Mouse (Mus musculus): ENCODE measurements at regions not wholly inside any gene's neighbourhood (a gene's known extent, or its start where the extent isn't known, plus 50 kb on each side); places are given as distances from the start of the nearest gene placed in this dataset.
A peak's percentile ranks its signal among the peaks of the same experiment; 100 is the strongest.
"Not testable (repeated sequence)": the region's sequence is repeated elsewhere in the genome, so short reads cannot be mapped to it uniquely, and the experiment has no call there.

DNA sequence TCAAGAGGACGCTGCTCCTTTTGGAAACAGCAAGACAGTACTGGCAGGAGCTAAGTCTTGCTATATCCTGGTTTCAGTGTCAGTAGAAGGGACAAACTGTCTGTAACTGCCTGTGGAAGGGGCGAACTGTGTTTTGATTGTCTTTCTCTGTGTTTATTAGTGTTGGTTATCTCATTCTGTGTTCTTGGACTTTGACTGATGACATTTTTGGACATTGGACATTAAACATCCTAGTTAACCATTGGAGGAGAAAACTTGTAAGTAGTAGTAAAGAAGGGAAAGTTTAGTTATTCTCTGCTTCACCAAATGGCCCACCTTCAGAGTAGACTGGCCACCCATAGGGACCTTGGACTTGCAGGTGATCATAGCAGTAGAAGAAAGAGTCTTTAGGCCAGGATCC, 267.4 kb upstream of the Ell2 start:
- Histone ChIP-seq H3K27ac (ENCODE audit: insufficient read depth, low read depth, low read length) (peak overlapping the region; percentile 44), H3K4me3 (ENCODE audit: low read depth, low read length) (no peak overlapping the region), H3K36me3 (ENCODE audit: control insufficient read depth, insufficient read depth, low read length) (no peaks in the 10 kb centered on the region), H3K4me1 (ENCODE audit: control insufficient read depth, insufficient read depth, insufficient read length, low read length) (peaks cover 11% of the 10 kb centered on the region; the same call in 1 of the 2 replicates), H3K27me3 (ENCODE audit: control insufficient read depth, insufficient read depth, low read length) (no peaks in the 10 kb centered on the region)
- no peak for TF ChIP-seq POLR2A (IDR thresholded peaks at IDR 0.05; ENCODE audit: low read depth, low read length)
- TF ChIP-seq CTCF (IDR thresholded peaks at IDR 0.05; ENCODE audit: extremely low read depth, insufficient read length, insufficient replicate concordance, low read depth, low read length), result no peak
- WGBS, result 34% methylated on average over 2 of the region's 2 CpGs

DNA sequence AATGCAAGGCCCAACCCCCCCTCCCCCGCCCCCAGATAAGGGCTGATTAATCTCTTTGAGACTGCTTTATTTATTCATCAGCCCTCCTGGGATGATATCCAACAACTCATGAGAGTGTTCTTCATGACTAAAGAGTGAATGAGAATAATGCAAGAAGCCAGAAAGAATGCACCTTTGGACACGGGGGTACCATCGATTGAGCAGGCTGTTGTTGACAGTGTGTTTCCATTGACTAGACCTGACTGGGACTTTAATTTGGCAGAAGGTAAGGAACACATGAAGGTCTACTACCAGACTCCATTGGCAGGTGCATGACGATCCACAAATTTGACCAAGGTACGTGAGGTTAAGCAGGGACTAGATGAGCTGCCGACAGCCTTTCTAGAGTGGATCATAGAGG, 266.5 kb upstream of the Ell2 start:
- Histone ChIP-seq H3K4me1 (ENCODE audit: control insufficient read depth, insufficient read depth, insufficient read length, low read length) (peaks cover 11% of the 10 kb centered on the region; the same call in 1 of the 2 replicates), H3K36me3 (ENCODE audit: control insufficient read depth, insufficient read depth, low read length) (no peaks in the 10 kb centered on the region), H3K4me3 (ENCODE audit: low read depth, low read length) (no peak overlapping the region), H3K27ac (ENCODE audit: insufficient read depth, low read depth, low read length) (no peak overlapping the region), H3K27me3 (ENCODE audit: control insufficient read depth, insufficient read depth, low read length) (no peaks in the 10 kb centered on the region)
- 94% methylated on average over 6 of the region's 6 CpGs for WGBS
- TF ChIP-seq CTCF (IDR thresholded peaks at IDR 0.05; ENCODE audit: extremely low read depth, insufficient read length, insufficient replicate concordance, low read depth, low read length), result no peak
- TF ChIP-seq POLR2A (IDR thresholded peaks at IDR 0.05; ENCODE audit: low read depth, low read length), result no peak

DNA sequence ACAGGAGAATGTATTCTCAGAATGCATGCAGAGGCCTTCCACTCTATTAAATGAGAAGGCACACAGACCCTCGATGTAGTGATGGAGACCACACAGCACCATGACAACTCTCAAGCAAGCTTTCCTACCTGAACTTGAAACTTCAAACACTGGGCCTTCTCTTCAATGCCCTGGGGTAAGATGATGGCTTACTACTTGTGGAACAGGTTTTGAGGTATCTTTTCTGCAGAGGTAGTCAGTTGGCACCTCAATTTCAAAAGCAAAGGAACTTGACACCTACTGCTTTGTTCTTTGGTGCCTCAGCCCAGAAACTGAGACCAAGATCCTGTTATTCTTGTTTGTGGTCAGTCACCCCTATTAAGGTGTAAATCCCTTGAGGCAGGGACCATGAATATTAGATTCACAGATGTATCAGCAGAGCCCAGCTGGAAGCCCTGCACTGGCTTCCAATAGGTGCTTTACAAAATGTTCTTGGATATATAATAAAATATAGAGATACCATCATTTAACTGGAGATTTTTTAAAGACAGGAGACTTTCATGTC, 246.2 kb upstream of the Ell2 start:
- no peaks in the 10 kb centered on the region for H3K27me3 ChIP-seq (ENCODE audit: control insufficient read depth, insufficient read depth, low read length)
- no peak overlapping the region for H3K27ac ChIP-seq (ENCODE audit: insufficient read depth, low read depth, low read length)
- TF ChIP-seq CTCF (IDR thresholded peaks at IDR 0.05; ENCODE audit: extremely low read depth, insufficient read length, insufficient replicate concordance, low read depth, low read length) (no peak), POLR2A (IDR thresholded peaks at IDR 0.05; ENCODE audit: low read depth, low read length) (no peak)
- H3K36me3 ChIP-seq (ENCODE audit: control insufficient read depth, insufficient read depth, low read length), result no peaks in the 10 kb centered on the region
- WGBS, result 65% methylated on average over 1 of the region's 1 CpGs
- H3K4me3 ChIP-seq (ENCODE audit: low read depth, low read length), result no peak overlapping the region
- peaks cover 4% of the 10 kb centered on the region; the same call in 1 of the 2 replicates for H3K4me1 ChIP-seq (ENCODE audit: control insufficient read depth, insufficient read depth, insufficient read length, low read length)

DNA sequence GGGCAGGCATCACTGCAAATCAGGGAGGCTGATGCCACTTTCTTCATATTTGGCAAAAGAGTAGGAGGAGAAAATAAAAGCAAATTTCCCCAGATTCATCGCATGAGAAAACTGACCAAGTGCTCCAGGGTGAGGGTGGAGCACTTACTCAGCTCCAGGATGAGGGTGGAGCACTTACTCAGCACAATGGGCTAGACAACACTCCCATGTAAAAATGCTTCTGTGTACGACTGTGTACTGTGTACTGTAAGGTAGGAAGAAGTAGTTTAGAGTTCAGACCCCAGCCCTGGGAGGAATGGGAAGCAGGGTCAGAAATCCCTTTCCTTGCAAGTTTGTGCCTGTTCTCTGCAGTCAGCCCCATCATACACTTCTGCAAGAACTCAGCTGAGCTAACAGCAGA, 245.3 kb upstream of the Ell2 start:
- Histone ChIP-seq H3K27ac (ENCODE audit: insufficient read depth, low read depth, low read length) (no peak overlapping the region), H3K27me3 (ENCODE audit: control insufficient read depth, insufficient read depth, low read length) (no peaks in the 10 kb centered on the region), H3K4me1 (ENCODE audit: control insufficient read depth, insufficient read depth, insufficient read length, low read length) (peaks cover 4% of the 10 kb centered on the region; the same call in 1 of the 2 replicates), H3K4me3 (ENCODE audit: low read depth, low read length) (no peak overlapping the region), H3K36me3 (ENCODE audit: control insufficient read depth, insufficient read depth, low read length) (no peaks in the 10 kb centered on the region)
- TF ChIP-seq CTCF (IDR thresholded peaks at IDR 0.05; ENCODE audit: extremely low read depth, insufficient read length, insufficient replicate concordance, low read depth, low read length) (no peak), POLR2A (IDR thresholded peaks at IDR 0.05; ENCODE audit: low read depth, low read length) (no peak)
- 49% methylated on average over 2 of the region's 2 CpGs for WGBS

DNA sequence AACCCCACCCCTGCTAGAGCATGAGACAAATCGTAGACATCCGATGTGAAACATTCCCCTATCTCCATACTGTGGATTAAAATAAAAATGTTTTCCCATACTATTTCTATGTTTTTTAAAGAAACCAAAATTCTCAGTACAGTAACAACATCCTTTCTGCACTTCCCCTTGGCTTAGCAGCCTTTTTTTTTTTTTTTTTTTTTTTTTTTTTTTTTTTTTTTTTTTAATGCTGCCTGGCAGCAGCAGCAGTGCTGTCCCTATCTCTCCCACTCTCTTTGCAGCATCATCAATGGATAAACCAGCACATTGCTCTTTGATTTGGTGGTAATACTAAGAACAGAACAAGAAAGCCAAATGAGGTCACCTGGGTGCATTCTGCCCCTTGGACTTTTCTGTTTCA, 239.3 kb upstream of the Ell2 start:
- Histone ChIP-seq H3K4me1 (ENCODE audit: control insufficient read depth, insufficient read depth, insufficient read length, low read length) (peaks cover 2% of the 10 kb centered on the region; the same call in 1 of the 2 replicates), H3K27me3 (ENCODE audit: control insufficient read depth, insufficient read depth, low read length) (no peaks in the 10 kb centered on the region), H3K27ac (ENCODE audit: insufficient read depth, low read depth, low read length) (no peak overlapping the region), H3K4me3 (ENCODE audit: low read depth, low read length) (no peak overlapping the region), H3K36me3 (ENCODE audit: control insufficient read depth, insufficient read depth, low read length) (no peaks in the 10 kb centered on the region)
- TF ChIP-seq POLR2A (IDR thresholded peaks at IDR 0.05; ENCODE audit: low read depth, low read length), result no peak
- no peak for TF ChIP-seq CTCF (IDR thresholded peaks at IDR 0.05; ENCODE audit: extremely low read depth, insufficient read length, insufficient replicate concordance, low read depth, low read length)
- whole genome bisulfite sequencing, result 64% methylated on average over 2 of the region's 2 CpGs

DNA sequence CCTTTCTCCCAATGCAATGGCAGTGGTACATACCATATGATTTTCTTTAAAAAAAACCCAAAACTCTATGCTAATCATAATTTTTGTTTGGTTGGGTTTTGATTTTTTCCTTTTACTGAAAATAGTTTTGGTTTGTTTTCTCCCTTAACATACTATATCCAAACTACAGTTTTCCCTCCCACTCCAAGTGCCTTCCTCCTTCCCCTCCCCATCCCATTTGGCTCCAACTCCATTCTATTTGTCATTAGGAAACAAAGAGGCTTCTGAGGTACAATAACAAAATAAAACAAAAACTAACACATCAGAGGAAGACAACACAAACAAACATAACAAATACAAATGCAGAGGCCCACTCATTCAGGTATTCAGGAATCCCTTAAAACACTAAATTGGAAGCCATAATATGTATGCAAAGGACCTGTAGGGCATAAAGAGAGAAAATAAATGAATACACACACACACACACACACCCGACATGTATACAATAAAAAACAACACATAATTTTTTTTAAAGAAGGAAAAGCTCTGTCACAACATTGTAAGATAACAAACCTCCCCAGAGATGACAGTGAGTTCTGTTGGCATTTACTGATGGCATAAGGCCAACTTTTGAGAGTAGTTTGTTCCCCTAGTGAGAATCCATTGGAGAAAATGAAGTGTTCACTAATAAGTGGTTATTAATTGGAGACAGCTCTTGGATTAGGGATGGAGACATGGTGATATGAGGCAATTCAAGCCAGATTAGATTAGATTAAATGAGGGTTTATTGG, 230.5 kb upstream of the Ell2 start:
- Histone ChIP-seq H3K27me3 (ENCODE audit: control insufficient read depth, insufficient read depth, low read length) (no peaks in the 10 kb centered on the region), H3K4me1 (ENCODE audit: control insufficient read depth, insufficient read depth, insufficient read length, low read length) (no peaks in the 10 kb centered on the region), H3K36me3 (ENCODE audit: control insufficient read depth, insufficient read depth, low read length) (no peaks in the 10 kb centered on the region), H3K27ac (ENCODE audit: insufficient read depth, low read depth, low read length) (no peak overlapping the region), H3K4me3 (ENCODE audit: low read depth, low read length) (no peak overlapping the region)
- WGBS, result 82% methylated on average over 1 of the region's 1 CpGs
- no peak for TF ChIP-seq POLR2A (IDR thresholded peaks at IDR 0.05; ENCODE audit: low read depth, low read length)
- no peak for TF ChIP-seq CTCF (IDR thresholded peaks at IDR 0.05; ENCODE audit: extremely low read depth, insufficient read length, insufficient replicate concordance, low read depth, low read length)

DNA sequence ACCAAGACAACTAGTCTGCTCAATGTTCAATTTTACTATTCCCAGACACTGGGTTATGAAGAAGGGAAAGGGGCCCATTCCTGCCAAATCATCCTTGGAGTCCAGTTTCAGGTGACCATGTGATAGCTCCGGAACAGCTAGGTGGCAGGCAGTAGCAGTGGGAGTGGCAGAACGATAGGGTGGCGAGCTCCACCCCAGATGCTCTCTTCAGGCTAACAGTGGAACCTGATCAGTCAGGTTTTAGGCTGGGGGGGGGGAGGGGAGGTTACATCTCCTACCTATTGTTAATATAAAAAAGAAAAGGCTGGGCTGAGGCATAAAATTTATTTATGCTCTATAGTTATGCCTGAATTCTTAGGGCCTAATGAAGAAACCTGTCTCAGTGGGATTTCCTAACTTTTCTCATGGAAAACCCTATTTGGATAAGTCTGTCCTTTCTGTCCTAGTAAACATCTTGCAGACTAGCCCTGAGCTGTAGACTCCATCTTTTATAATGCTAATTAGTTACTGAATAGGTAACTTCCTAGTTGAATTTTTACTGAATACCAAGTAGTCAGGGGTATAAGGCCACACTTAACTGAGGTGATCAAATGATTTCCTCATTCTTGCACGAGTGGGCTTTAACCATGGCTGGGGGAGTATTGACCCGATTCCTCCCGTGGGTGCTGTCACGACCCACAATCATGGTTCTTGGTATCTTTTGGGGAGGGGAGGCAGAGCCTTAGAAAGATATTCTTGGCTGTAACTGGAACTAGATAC, 223.2 kb upstream of the Ell2 start:
- H3K27ac ChIP-seq (ENCODE audit: insufficient read depth, low read depth, low read length); H3K4me3 ChIP-seq (ENCODE audit: low read depth, low read length); H3K27me3 ChIP-seq (ENCODE audit: control insufficient read depth, insufficient read depth, low read length); H3K4me1 ChIP-seq (ENCODE audit: control insufficient read depth, insufficient read depth, insufficient read length, low read length); H3K36me3 ChIP-seq (ENCODE audit: control insufficient read depth, insufficient read depth, low read length): not testable (repeated sequence)
- 73% methylated on average over 7 of the region's 7 CpGs for WGBS

DNA sequence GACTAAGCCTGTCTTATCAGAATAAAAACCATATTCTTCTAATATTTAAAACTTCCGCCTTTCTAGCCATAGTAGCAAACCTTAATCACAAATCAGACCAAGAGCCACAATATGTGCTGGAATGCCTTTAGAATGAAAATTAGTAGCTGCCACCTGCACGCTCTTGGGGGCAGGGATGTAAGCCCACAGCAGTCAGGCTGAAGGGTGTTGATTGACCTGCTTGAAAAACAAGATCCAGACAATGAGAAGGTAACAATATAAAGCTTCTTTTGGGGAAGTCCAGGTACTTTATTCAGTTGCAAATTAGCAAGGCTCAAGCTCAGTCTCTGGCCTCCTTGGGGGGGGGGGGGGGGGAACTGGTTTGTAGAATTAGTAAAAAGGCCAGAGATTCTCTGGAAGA, 222.3 kb upstream of the Ell2 start:
- not testable (repeated sequence) for H3K36me3 ChIP-seq (ENCODE audit: control insufficient read depth, insufficient read depth, low read length)

More for the DNA sequence above, 222.3 kb upstream of the Ell2 start:
- H3K27me3 ChIP-seq (ENCODE audit: control insufficient read depth, insufficient read depth, low read length); H3K4me3 ChIP-seq (ENCODE audit: low read depth, low read length); H3K27ac ChIP-seq (ENCODE audit: insufficient read depth, low read depth, low read length); H3K4me1 ChIP-seq (ENCODE audit: control insufficient read depth, insufficient read depth, insufficient read length, low read length): not testable (repeated sequence)
- 93% methylated on average over 2 of the region's 2 CpGs for WGBS

All from small intestine, adult 2 months (tissue).